Mouse (Mus musculus) embryonic facial prominence, embryonic 11.5 days (tissue): ENCODE measurements around the gene Arl15. TPM values are rescaled to one million over a fixed set of nuclear protein-coding genes. Genes with fewer than 3 reads are reported as not detected.

Experiments used
- ATAC-seq: fragments of 200-750 bp; cut with Nextera tagmentation; replicated peaks from 2 replicates; pipeline ENCODE4 v1.8.0; 2017; ENCODE audit warnings: low read depth; ENCODE audit not compliant: insufficient number of reproducible peaks, low FRiP score, low TSS enrichment
- DNase-seq: peaks from one replicate; pipeline ENCODE4 v3.0.0-alpha.2; 2015; ENCODE audit warnings: low spot score
- H3K27ac ChIP-seq: fragments of 300-500 bp; sonication (generic); replicated peaks from 2 replicates; pipeline ENCODE4 v1.5.1; 2014; ENCODE audit warnings: mild to moderate bottlenecking, low read depth, low read length, control low read depth
- H3K27me3 ChIP-seq: fragments of 300-500 bp; sonication (generic); 2 replicates; pipeline ENCODE4 v1.6.1; 2014; ENCODE audit warnings: mild to moderate bottlenecking, low read length, moderate library complexity, mixed read lengths; ENCODE audit not compliant: control insufficient read depth, insufficient read depth
- H3K36me3 ChIP-seq: fragments of 300-500 bp; sonication (generic); replicated peaks from 2 replicates; pipeline ENCODE4 v1.6.1; 2014; ENCODE audit warnings: low read depth, mild to moderate bottlenecking, low read length, moderate library complexity, mixed read lengths; ENCODE audit not compliant: control insufficient read depth, insufficient read depth
- H3K4me1 ChIP-seq: fragments of 300-500 bp; sonication (generic); 2 replicates; pipeline ENCODE4 v1.6.1; 2014; ENCODE audit warnings: low read length, mixed read lengths; ENCODE audit not compliant: control insufficient read depth, insufficient read depth
- H3K4me2 ChIP-seq: fragments of 300-500 bp; sonication (generic); 2 replicates; pipeline ENCODE4 v1.6.1; 2014; ENCODE audit warnings: low read depth, mild to moderate bottlenecking, control low read depth, low read length, moderate library complexity
- H3K4me3 ChIP-seq: fragments of 300-500 bp; sonication (generic); 2 replicates; pipeline ENCODE4 v1.5.1; 2014; ENCODE audit warnings: low read depth, low read length, control low read depth
- H3K9ac ChIP-seq: fragments of 300-500 bp; sonication (generic); replicated peaks from 2 replicates; pipeline ENCODE4 v1.6.1; 2014; ENCODE audit warnings: mild to moderate bottlenecking, control low read depth, low read length
- H3K9me3 ChIP-seq: fragments of 300-500 bp; sonication (generic); replicated peaks from 2 replicates; pipeline ENCODE4 v1.6.1; 2016; ENCODE audit warnings: mild to moderate bottlenecking, low read length, inconsistent platforms, mixed read lengths; ENCODE audit not compliant: control insufficient read depth
- WGBS: fragments of 180-500 bp; shearing (Covaris S2); extraction: QIAGEN DNeasy Blood & Tissue Kit; methylation state at CpG from one replicate; pipeline ENCODE4 v1.1.7; 2014; 5-methylcytosine and 5-hydroxymethylcytosine counted together
- polyA plus RNA-seq: library from polyadenylated mRNA; unstranded; fragments of >200 nt; fragmentation: Nextera tagmentation; extraction: Ambion mirVana; gene quantifications from 2 replicates; pipeline ENCODE4 v1.2.1, GENCODE M21; 2014

The Arl15 gene
- polyA plus RNA-seq, 1 experiment from 2014 or later: 10.9 TPM

DNA sequence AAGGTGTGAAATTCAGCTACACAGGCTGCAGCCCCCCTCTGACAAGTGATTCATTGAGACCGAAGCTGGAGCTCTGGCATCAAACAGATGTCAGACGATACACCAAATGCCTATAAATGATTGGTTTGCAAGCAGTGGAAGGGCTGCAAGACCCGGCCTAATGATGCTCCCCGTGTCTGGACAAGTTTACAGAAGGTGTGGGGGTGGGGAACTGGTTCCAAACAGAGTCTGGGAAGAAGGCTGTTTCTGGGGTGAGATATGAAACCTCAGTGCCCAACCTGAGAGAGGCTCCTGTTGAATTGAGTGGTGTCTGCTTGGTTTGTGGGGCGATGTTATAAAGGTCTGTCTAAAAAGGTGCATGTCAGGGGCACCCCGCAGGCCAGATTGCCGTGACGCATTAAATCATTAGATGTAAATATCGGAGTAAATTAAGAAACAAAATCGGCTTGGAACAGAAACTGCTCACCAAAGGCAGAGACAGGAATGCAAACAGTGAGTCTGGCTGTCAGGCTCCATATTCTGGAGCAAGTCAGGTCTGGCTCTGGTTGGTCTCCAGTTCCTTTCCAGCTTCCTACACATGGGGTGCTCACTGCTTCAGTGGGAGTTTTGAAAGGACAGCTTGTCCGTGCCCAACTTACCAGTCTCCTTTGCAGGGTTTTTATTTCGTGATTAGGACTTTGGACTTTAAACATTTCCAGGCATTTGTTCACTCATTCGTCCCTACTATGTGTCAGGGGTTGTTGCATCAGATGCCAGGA is 365.5 kb downstream of the Arl15 start:
- ATAC-seq (0 out of 2 replicates have a peak, but pooled peaks have one; percentile 12), DNase-seq (peak; percentile 54)
- H3K9ac ChIP-seq: no peak overlapping the region
- H3K4me1 ChIP-seq: no peaks in the 10 kb centered on the region
- 66% methylated on average over 13 of the region's 13 CpGs for WGBS
- H3K27ac ChIP-seq: no peak overlapping the region
- H3K4me2 ChIP-seq: no peak overlapping the region
- H3K27me3 ChIP-seq: no peaks in the 10 kb centered on the region
- no peaks in the 10 kb centered on the region for H3K36me3 ChIP-seq
- H3K9me3 ChIP-seq: no peaks in the 10 kb centered on the region
- H3K4me3 ChIP-seq: no peak overlapping the region

DNA sequence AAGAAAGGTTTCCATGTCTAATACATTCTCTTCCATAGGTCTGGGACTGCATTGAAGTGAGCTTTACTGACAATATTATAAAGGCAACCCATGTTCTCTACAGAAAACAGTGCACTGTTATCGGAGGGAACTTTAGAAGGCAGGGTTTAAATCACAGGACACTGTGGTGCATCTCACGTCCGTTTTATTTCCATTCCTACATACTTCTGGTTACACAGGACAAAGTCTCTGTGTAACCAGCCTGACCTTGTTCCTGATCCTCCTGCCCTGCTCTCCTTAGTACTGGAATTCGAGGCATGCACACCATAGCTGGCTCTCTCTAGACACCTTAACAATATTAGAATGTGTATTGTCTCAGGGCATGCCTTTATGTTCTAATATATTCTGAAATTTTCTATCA is 368.4 kb downstream of the Arl15 start:
- H3K36me3 ChIP-seq: no peaks in the 10 kb centered on the region
- no peak overlapping the region for H3K4me3 ChIP-seq
- no peak overlapping the region for H3K9ac ChIP-seq
- H3K9me3 ChIP-seq: no peaks in the 10 kb centered on the region
- DNase-seq (no peak), ATAC-seq (no peak)
- no peak overlapping the region for H3K27ac ChIP-seq
- WGBS: 72% methylated on average over 4 of the region's 4 CpGs
- no peaks in the 10 kb centered on the region for H3K27me3 ChIP-seq
- H3K4me1 ChIP-seq: no peaks in the 10 kb centered on the region
- no peak overlapping the region for H3K4me2 ChIP-seq

DNA sequence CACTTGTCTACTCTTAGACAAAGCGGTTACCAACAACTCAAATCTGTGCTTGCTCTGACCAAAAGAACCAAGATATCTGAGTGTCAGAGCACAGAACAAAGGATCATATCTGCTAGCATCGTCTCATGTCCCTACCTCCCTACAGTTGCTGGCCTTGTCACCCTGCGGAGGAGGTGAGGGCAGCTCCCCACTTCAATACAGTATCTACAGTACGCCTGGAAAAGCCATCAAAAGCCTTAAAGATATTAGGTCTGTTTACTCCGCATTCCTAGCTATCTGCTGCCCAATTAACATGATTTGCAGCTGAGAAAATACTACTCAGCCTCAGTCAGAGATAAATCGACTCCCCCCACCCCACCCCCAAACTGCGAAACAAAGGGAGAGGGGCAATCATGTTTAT is 371.3 kb downstream of the Arl15 start:
- H3K4me1 ChIP-seq: no peaks in the 10 kb centered on the region
- ATAC-seq (no peak), DNase-seq (no peak)
- no peaks in the 10 kb centered on the region for H3K36me3 ChIP-seq
- 67% methylated on average over 7 of the region's 7 CpGs for WGBS
- no peaks in the 10 kb centered on the region for H3K27me3 ChIP-seq
- no peak overlapping the region for H3K4me3 ChIP-seq
- H3K9me3 ChIP-seq: no peaks in the 10 kb centered on the region
- H3K27ac ChIP-seq: no peak overlapping the region
- H3K9ac ChIP-seq: no peak overlapping the region
- no peak overlapping the region for H3K4me2 ChIP-seq

DNA sequence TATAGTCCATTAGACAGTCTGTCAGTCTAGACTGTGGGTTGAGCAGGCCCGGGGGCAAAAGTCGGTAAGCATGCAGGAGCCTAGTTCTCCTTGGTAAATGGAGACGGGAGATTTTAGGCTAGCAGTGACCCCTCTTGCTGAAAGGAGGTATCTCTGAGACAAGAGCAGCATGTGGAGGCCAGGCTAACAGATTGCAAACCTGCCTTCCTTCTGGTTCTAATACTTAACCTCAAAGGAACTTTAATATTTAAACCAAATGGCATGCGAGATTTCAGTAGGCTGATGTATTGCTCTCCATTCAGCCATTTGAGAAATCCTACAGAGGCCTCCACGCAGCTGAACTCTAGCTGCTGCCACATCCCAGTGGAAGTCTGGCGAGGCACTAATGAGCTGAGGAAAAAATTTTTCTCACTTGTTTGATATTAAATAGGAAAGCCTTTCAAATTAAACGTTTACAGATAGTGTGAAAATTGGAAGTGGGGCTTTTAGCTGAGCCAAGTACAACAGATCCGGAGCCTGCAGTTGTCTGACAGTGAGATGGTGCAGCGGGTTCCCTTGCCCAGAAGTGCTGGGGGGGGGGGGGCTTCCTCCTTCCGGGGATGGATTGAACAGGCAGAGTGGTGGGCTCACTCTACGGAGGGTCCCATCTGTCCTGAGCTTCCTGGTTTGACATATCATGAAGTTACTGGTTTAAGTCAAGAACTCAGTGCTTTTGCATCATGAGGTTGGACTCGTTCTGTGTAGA is 372.3 kb downstream of the Arl15 start:
- WGBS: 47% methylated on average over 12 of the region's 12 CpGs
- DNase-seq (peak; percentile 77), ATAC-seq (peak; percentile 79)
- Histone ChIP-seq H3K4me3 (no peak overlapping the region), H3K9ac (no peak overlapping the region), H3K27me3 (no peaks in the 10 kb centered on the region), H3K9me3 (no peaks in the 10 kb centered on the region), H3K4me1 (no peaks in the 10 kb centered on the region), H3K36me3 (no peaks in the 10 kb centered on the region), H3K27ac (no peak overlapping the region), H3K4me2 (no peak overlapping the region)

DNA sequence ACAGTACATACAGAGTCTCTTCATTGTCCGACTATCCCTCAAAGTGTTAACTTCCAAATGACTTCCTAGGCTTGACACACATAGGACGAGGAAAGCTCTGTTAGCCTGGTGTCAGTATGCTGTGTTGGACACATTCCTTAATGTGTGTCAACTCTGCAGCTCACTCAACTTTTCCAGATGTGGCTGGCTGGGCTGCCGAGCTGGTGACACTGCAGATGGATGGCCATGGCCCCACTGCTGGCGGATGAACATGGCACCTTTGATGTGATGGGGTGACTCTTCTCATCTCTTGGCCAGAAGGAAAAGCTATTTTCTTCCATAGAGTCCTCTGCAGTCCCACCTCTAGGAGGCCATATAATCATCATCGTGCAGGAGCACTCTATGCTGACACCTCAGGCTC is 375.8 kb downstream of the Arl15 start:
- H3K9me3 ChIP-seq: no peaks in the 10 kb centered on the region
- no peak overlapping the region for H3K4me3 ChIP-seq
- no peak overlapping the region for H3K27ac ChIP-seq
- DNase-seq (no peak), ATAC-seq (no peak)
- 81% methylated on average over 5 of the region's 5 CpGs for WGBS
- H3K36me3 ChIP-seq: no peaks in the 10 kb centered on the region
- no peak overlapping the region for H3K9ac ChIP-seq
- no peaks in the 10 kb centered on the region for H3K4me1 ChIP-seq
- H3K4me2 ChIP-seq: no peak overlapping the region
- no peaks in the 10 kb centered on the region for H3K27me3 ChIP-seq

DNA sequence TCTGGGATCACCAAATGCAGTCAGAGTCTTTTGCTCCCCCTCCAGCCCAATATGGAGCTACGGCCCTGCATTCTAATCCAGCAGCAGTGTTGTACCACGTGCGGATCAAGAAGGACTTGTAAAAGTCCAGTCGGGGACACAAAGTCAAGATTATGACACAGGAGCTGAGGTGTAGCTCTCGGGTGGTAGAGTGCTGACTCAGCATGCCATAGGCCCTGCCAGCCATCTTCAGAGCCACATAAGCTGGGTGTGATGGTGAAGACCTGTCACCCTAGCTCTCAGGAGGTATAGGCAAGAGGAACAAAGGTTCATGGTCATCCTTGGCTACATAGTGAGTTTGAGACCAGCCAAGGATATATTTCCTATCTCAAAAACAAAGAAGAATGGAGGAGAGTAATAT is 377.2 kb downstream of the Arl15 start:
- Histone ChIP-seq H3K27me3 (no peaks in the 10 kb centered on the region), H3K4me2 (no peak overlapping the region), H3K9ac (no peak overlapping the region), H3K36me3 (no peaks in the 10 kb centered on the region), H3K4me3 (no peak overlapping the region), H3K4me1 (no peaks in the 10 kb centered on the region), H3K9me3 (no peaks in the 10 kb centered on the region), H3K27ac (no peak overlapping the region)
- ATAC-seq: no peak
- 85% methylated on average over 5 of the region's 5 CpGs for WGBS
- DNase-seq: no peak

DNA sequence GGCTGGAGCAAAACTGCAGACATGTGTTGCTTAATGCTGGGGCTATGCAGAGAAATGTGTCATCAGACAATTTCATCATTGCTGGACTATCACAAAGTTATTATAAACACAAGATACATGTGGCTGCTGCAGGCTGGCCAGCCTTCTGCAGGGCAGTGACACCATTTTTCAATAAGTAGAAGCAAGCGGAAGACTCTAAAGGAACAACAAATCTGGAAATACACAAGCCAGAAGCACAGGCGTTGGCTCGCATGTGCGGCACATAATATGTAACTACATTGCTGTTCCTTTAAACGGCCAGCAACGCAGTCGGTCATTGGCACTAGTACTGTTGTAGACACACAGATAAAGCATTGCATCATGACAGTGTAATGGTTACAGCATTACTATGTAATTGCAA is 393.8 kb downstream of the Arl15 start:
- Histone ChIP-seq H3K4me1 (no peaks in the 10 kb centered on the region), H3K27me3 (no peaks in the 10 kb centered on the region)

DNA sequence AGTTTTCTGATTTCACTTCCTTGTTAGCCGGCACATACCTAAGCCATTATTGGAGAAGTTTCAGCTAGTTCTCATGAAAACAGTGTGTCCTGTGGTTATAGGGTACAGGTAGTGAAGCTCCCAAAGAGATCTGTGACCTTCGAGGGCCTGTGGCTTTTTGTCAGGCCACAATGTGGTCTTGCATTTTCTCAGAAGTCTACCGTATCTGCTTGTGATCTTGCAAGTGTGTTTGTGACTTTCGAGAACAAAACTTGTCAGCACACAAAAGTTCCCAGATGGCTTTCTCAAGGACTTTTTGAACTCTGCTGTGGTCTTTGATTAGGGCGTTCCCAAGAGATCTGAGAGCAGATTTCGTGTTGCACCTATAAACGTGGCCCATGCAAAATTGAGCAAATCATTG is 394.5 kb downstream of the Arl15 start:
- Histone ChIP-seq H3K9me3 (no peaks in the 10 kb centered on the region), H3K4me1 (no peaks in the 10 kb centered on the region), H3K36me3 (no peaks in the 10 kb centered on the region), H3K4me2 (no peak overlapping the region), H3K27ac (no peak overlapping the region), H3K9ac (no peak overlapping the region), H3K27me3 (no peaks in the 10 kb centered on the region), H3K4me3 (no peak overlapping the region)
- DNase-seq (no peak), ATAC-seq (no peak)
- WGBS: 87% methylated on average over 7 of the region's 7 CpGs

More for the DNA sequence above, 393.8 kb downstream of the Arl15 start:
- Histone ChIP-seq H3K9ac (no peak overlapping the region), H3K4me3 (no peak overlapping the region), H3K4me2 (no peak overlapping the region), H3K9me3 (no peaks in the 10 kb centered on the region), H3K36me3 (no peaks in the 10 kb centered on the region), H3K27ac (no peak overlapping the region)
- DNase-seq (no peak), ATAC-seq (no peak)
- WGBS: 92% methylated on average over 7 of the region's 7 CpGs
